Mouse (Mus musculus): ENCODE results near the gene Fmo5. TPM values are rescaled to one million over a fixed set of nuclear protein-coding genes. Genes with fewer than 3 reads are reported as not detected.

Gene Fmo5
- polyA plus RNA-seq (2017; shearing (Covaris generic)), result 16.2 TPM

DNA sequence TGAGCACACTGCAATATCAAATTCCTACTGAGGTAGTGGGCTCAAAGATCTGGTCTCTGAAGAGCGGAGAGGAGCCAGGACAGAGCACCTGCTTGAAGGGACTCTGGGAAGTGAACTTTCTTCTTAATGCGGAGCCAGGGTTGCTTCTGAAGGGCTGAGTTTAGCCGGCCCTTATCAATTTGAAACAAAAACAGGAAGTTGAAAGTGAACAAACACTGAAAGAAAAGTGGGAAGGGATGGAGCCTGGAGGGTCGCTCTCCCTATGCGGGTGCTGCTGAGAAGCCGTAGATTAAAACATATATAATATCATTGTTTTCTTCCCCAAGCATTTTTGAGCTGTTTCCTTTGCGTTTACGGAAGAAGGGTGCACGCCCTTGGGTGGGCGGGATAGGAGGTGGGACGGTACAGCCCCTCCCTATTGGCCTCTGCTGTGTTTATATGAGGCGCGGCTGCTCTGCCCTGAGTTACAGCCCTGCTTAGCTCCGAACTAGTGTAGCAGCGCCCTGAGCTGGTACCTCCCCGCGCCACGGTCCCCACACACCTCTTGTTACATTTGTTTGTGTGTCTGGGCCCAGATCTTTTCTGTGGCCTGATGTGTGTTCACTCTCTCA, at the start of gene Fmo5:
Gene Fmo5, plus strand, starts transcription at position 414 of the 611 bp plus-strand sequence.

DNA sequence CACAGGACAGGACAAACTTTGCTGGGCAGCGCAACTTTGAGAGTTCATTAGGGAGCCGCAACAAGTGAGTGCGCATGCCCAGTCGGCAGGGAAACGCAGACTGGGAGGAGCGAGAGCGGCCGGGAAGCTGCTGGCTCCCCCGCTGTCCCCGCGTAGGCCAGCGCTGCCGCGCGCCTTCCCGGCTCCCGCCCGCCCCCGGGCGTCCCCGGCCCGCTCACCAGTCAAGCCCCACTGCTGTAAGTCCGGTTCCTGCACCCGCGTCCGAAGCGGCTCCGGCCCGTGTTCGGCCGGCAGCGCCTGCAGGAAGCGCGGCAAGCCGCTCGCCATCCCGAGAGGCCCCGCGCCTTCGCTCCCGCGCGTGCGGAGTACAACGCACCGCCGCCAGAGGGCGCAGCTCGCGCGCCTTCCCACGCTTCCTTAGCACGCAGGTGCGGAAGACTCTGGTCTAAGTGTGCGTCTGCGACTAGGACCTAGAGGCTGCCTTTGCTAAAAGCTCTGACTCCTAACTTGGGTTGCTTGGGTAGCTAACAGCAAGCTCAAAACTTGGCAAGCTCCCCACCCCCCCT, 18.7 kb upstream of the Fmo5 start, which contains the start of gene Chd1l:
Gene Chd1l, minus strand, starts transcription at position 359 of the 566 bp plus-strand sequence.

GRCm38 (mm10) chr3:97657655-97658411, 29.2 kb downstream of the Fmo5 start, which contains the start of gene Prkab2:
Gene Prkab2, plus strand, starts transcription at chr3:97658193.

DNA sequence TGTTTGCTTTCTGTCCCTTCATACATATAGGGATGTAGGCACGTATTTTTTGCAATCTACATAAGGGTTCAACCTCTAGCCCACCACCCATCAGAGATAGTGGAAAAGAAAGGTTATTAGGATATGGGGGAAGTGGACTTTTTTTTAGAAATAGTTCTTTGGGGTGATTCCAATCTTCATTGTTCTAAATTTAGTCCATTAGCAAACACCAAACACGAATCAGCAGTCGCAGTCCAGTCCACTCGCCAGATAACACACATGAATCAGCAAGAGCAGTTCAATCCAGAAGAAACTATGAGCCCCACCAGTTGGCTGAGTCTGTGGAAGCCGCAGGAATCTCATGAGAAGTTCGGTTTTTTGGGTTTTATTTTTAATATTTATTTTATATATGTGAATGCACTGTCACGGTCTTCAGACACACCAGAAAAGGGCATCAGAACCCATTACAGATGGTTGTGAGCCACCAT, 46.1 kb downstream of the Fmo5 start, which contains the start of gene Gm17651:
Gene Gm17651, minus strand, starts transcription at position 51 of the 467 bp plus-strand sequence.

Other genes with a start within 250 kb of the Fmo5 start
- gene Olfr1402, start 206.8 kb upstream of the Fmo5 start, polyA plus RNA-seq (2017; shearing (Covaris generic)), result not detected
- gene Chd1l, start 18.6 kb upstream of the Fmo5 start, polyA plus RNA-seq (2017; shearing (Covaris generic)), result 43.0 TPM
- 4.1 TPM for gene Prkab2, start 29.4 kb downstream of the Fmo5 start, polyA plus RNA-seq (2017; shearing (Covaris generic))
- gene Gm17651, start 45.9 kb downstream of the Fmo5 start, polyA plus RNA-seq (2017; shearing (Covaris generic)), result not detected